Mouse (Mus musculus): ENCODE data around the gene Cdhr5. TPM values are rescaled to one million over a fixed set of nuclear protein-coding genes. Genes with fewer than 3 reads are reported as not detected.

Cdhr5 gene
- polyA plus RNA-seq (2015; fragmentation: Nextera tagmentation; extraction: Ambion mirVana) = 16.0 and 17.0 TPM in 2 replicates

- Histone ChIP-seq H3K4me2 (ENCODE audit: low read depth, low read length) (no peak within 1 kb of the TSS), H3K4me1 (ENCODE audit: control insufficient read depth, insufficient read depth, low read length) (peaks cover 5% of the 10 kb centered on the region; the same call in 1 of the 2 replicates), H3K36me3 (ENCODE audit: control insufficient read depth, insufficient read depth, low read length) (no peaks in the 10 kb centered on the region), H3K9ac (ENCODE audit: low read length) (no peak within 1 kb of the TSS), H3K27me3 (ENCODE audit: control insufficient read depth, insufficient read depth, low read length) (no peaks in the 10 kb centered on the region), H3K4me3 (replicated peaks; ENCODE audit: low read length) (0 out of 2 replicates have a peak within 1 kb of the TSS, but pooled peaks have one; percentile 10), H3K27ac (ENCODE audit: low read length) (no peak within 1 kb of the TSS; the same call in 1 of the 2 replicates), H3K9me3 (replicated peaks; ENCODE audit: control insufficient read depth, low read length) (no peaks in the 10 kb centered on the region)
- ATAC-seq (ENCODE audit: insufficient read depth, low FRiP score) = peak; percentile 27; the same call in 1 of the 2 replicates
- WGBS = 54% methylated on average over 11 of the region's 11 CpGs
These were observed at the start of gene Cdhr5 for GRCm38 (mm10) chr7:141276546-141276945. TSS of gene Cdhr5 (minus strand) at chr7:141276786.

GRCm38 (mm10) chr7:141324686-141325085 is 48.1 kb upstream of the Cdhr5 start:
- H3K4me3 ChIP-seq (replicated peaks; ENCODE audit: low read length) = no peak overlapping the region
- no peak overlapping the region for H3K27ac ChIP-seq (ENCODE audit: low read length)
- peaks cover 22% of the 10 kb centered on the region for H3K4me1 ChIP-seq (ENCODE audit: control insufficient read depth, insufficient read depth, low read length)
- H3K9me3 ChIP-seq (replicated peaks; ENCODE audit: control insufficient read depth, low read length) = no peaks in the 10 kb centered on the region
- 0 out of 2 replicates have a peak overlapping the region, but pooled peaks have one; percentile 11 for H3K9ac ChIP-seq (ENCODE audit: low read length)
- 82% methylated on average over 1 of the region's 1 CpGs for WGBS
- no peaks in the 10 kb centered on the region for H3K27me3 ChIP-seq (ENCODE audit: control insufficient read depth, insufficient read depth, low read length)
- no peak overlapping the region for H3K4me2 ChIP-seq (ENCODE audit: low read depth, low read length)
- no peak for ATAC-seq (ENCODE audit: insufficient read depth, low FRiP score)
- H3K36me3 ChIP-seq (ENCODE audit: control insufficient read depth, insufficient read depth, low read length) = peaks cover 13% of the 10 kb centered on the region

GRCm38 (mm10) chr7:141319446-141319845 is 42.9 kb upstream of the Cdhr5 start:
- Histone ChIP-seq H3K9ac (ENCODE audit: low read length) (no peak overlapping the region), H3K27ac (ENCODE audit: low read length) (no peak overlapping the region), H3K27me3 (ENCODE audit: control insufficient read depth, insufficient read depth, low read length) (no peaks in the 10 kb centered on the region), H3K36me3 (ENCODE audit: control insufficient read depth, insufficient read depth, low read length) (peaks cover 24% of the 10 kb centered on the region), H3K4me1 (ENCODE audit: control insufficient read depth, insufficient read depth, low read length) (no peaks in the 10 kb centered on the region), H3K9me3 (replicated peaks; ENCODE audit: control insufficient read depth, low read length) (no peaks in the 10 kb centered on the region), H3K4me3 (replicated peaks; ENCODE audit: low read length) (no peak overlapping the region), H3K4me2 (ENCODE audit: low read depth, low read length) (no peak overlapping the region)
- WGBS = 67% methylated on average over 2 of the region's 2 CpGs
- no peak for ATAC-seq (ENCODE audit: insufficient read depth, low FRiP score)

GRCm38 (mm10) chr7:141317619-141318132 is 41.1 kb upstream of the Cdhr5 start:
- ATAC-seq (ENCODE audit: insufficient read depth, low FRiP score) = no peak
- Histone ChIP-seq H3K4me1 (ENCODE audit: control insufficient read depth, insufficient read depth, low read length) (no peaks in the 10 kb centered on the region), H3K9me3 (replicated peaks; ENCODE audit: control insufficient read depth, low read length) (no peaks in the 10 kb centered on the region), H3K27ac (ENCODE audit: low read length) (no peak overlapping the region), H3K27me3 (ENCODE audit: control insufficient read depth, insufficient read depth, low read length) (no peaks in the 10 kb centered on the region), H3K4me3 (replicated peaks; ENCODE audit: low read length) (no peak overlapping the region), H3K4me2 (ENCODE audit: low read depth, low read length) (no peak overlapping the region), H3K36me3 (ENCODE audit: control insufficient read depth, insufficient read depth, low read length) (peaks cover 31% of the 10 kb centered on the region), H3K9ac (ENCODE audit: low read length) (no peak overlapping the region)
- 88% methylated on average over 1 of the region's 1 CpGs for WGBS

GRCm38 (mm10) chr7:141315974-141316373 is 39.4 kb upstream of the Cdhr5 start:
- no peak overlapping the region for H3K4me3 ChIP-seq (replicated peaks; ENCODE audit: low read length)
- no peak overlapping the region for H3K4me2 ChIP-seq (ENCODE audit: low read depth, low read length)
- no peaks in the 10 kb centered on the region for H3K27me3 ChIP-seq (ENCODE audit: control insufficient read depth, insufficient read depth, low read length)
- 78% methylated on average over 5 of the region's 5 CpGs for WGBS
- no peak overlapping the region for H3K9ac ChIP-seq (ENCODE audit: low read length)
- H3K9me3 ChIP-seq (replicated peaks; ENCODE audit: control insufficient read depth, low read length) = no peaks in the 10 kb centered on the region
- H3K4me1 ChIP-seq (ENCODE audit: control insufficient read depth, insufficient read depth, low read length) = no peaks in the 10 kb centered on the region
- peak; percentile 53; the same call in 1 of the 2 replicates for ATAC-seq (ENCODE audit: insufficient read depth, low FRiP score)
- H3K36me3 ChIP-seq (ENCODE audit: control insufficient read depth, insufficient read depth, low read length) = peaks cover 31% of the 10 kb centered on the region
- no peak overlapping the region for H3K27ac ChIP-seq (ENCODE audit: low read length)

GRCm38 (mm10) chr7:141315076-141315475 is 38.5 kb upstream of the Cdhr5 start:
- Histone ChIP-seq H3K4me3 (replicated peaks; ENCODE audit: low read length) (no peak overlapping the region), H3K9ac (ENCODE audit: low read length) (no peak overlapping the region), H3K36me3 (ENCODE audit: control insufficient read depth, insufficient read depth, low read length) (peaks cover 28% of the 10 kb centered on the region), H3K27ac (ENCODE audit: low read length) (no peak overlapping the region), H3K4me1 (ENCODE audit: control insufficient read depth, insufficient read depth, low read length) (no peaks in the 10 kb centered on the region), H3K4me2 (ENCODE audit: low read depth, low read length) (no peak overlapping the region), H3K27me3 (ENCODE audit: control insufficient read depth, insufficient read depth, low read length) (no peaks in the 10 kb centered on the region), H3K9me3 (replicated peaks; ENCODE audit: control insufficient read depth, low read length) (no peaks in the 10 kb centered on the region)
- WGBS = 87% methylated on average over 8 of the region's 8 CpGs
- ATAC-seq (ENCODE audit: insufficient read depth, low FRiP score) = no peak

GRCm38 (mm10) chr7:141314416-141314815 is 37.8 kb upstream of the Cdhr5 start:
- no peak for ATAC-seq (ENCODE audit: insufficient read depth, low FRiP score)
- 93% methylated on average over 2 of the region's 2 CpGs for WGBS
- Histone ChIP-seq H3K4me1 (ENCODE audit: control insufficient read depth, insufficient read depth, low read length) (no peaks in the 10 kb centered on the region), H3K9me3 (replicated peaks; ENCODE audit: control insufficient read depth, low read length) (no peaks in the 10 kb centered on the region), H3K4me3 (replicated peaks; ENCODE audit: low read length) (no peak overlapping the region), H3K4me2 (ENCODE audit: low read depth, low read length) (no peak overlapping the region), H3K27ac (ENCODE audit: low read length) (no peak overlapping the region), H3K27me3 (ENCODE audit: control insufficient read depth, insufficient read depth, low read length) (no peaks in the 10 kb centered on the region), H3K36me3 (ENCODE audit: control insufficient read depth, insufficient read depth, low read length) (peaks cover 26% of the 10 kb centered on the region), H3K9ac (ENCODE audit: low read length) (no peak overlapping the region)

- H3K36me3 ChIP-seq (ENCODE audit: control insufficient read depth, insufficient read depth, low read length) = peaks cover 33% of the 10 kb centered on the region
- no peak for ATAC-seq (ENCODE audit: insufficient read depth, low FRiP score)
- WGBS = 85% methylated on average over 4 of the region's 4 CpGs
These were observed 28.0 kb upstream of the Cdhr5 start for GRCm38 (mm10) chr7:141304537-141304936.

GRCm38 (mm10) chr7:141302702-141303268 is 26.2 kb upstream of the Cdhr5 start:
- no peak for ATAC-seq (ENCODE audit: insufficient read depth, low FRiP score)
- Histone ChIP-seq H3K9me3 (replicated peaks; ENCODE audit: control insufficient read depth, low read length) (no peaks in the 10 kb centered on the region), H3K9ac (ENCODE audit: low read length) (no peak overlapping the region), H3K4me2 (ENCODE audit: low read depth, low read length) (no peak overlapping the region), H3K27ac (ENCODE audit: low read length) (0 out of 2 replicates have a peak overlapping the region, but pooled peaks have one; percentile 20), H3K4me1 (ENCODE audit: control insufficient read depth, insufficient read depth, low read length) (no peaks in the 10 kb centered on the region), H3K27me3 (ENCODE audit: control insufficient read depth, insufficient read depth, low read length) (no peaks in the 10 kb centered on the region), H3K36me3 (ENCODE audit: control insufficient read depth, insufficient read depth, low read length) (peaks cover 23% of the 10 kb centered on the region), H3K4me3 (replicated peaks; ENCODE audit: low read length) (no peak overlapping the region)
- WGBS = 85% methylated on average over 1 of the region's 1 CpGs

More at GRCm38 (mm10) chr7:141304537-141304936, 28.0 kb upstream of the Cdhr5 start:
- Histone ChIP-seq H3K27me3 (ENCODE audit: control insufficient read depth, insufficient read depth, low read length) (no peaks in the 10 kb centered on the region), H3K4me2 (ENCODE audit: low read depth, low read length) (no peak overlapping the region), H3K4me1 (ENCODE audit: control insufficient read depth, insufficient read depth, low read length) (no peaks in the 10 kb centered on the region), H3K9me3 (replicated peaks; ENCODE audit: control insufficient read depth, low read length) (no peaks in the 10 kb centered on the region), H3K9ac (ENCODE audit: low read length) (no peak overlapping the region), H3K4me3 (replicated peaks; ENCODE audit: low read length) (no peak overlapping the region), H3K27ac (ENCODE audit: low read length) (no peak overlapping the region)

Measured in stomach, embryonic 16.5 days (tissue).